Mouse (Mus musculus): ENCODE measurements around the gene Rnls. TPM values are rescaled to one million over a fixed set of nuclear protein-coding genes. Genes with fewer than 3 reads are reported as not detected.
A peak's percentile ranks its signal among the peaks of the same experiment; 100 is the strongest.

Rnls gene
- total and polyA plus RNA-seq, 3 experiments = 1.7 to 3.7 (median 2.8) TPM

- TF ChIP-seq RAD21 (IDR thresholded peaks at IDR 0.05; ENCODE audit: low read depth, low read length) = peak; percentile 0; the same call in 1 of the 2 replicates
- TF ChIP-seq MAZ (IDR thresholded peaks at IDR 0.05; ENCODE audit: low read depth, low read length) = no peak
- no peak for TF ChIP-seq SIN3A (IDR thresholded peaks at IDR 0.05; ENCODE audit: low read length)
- no peak for TF ChIP-seq KAT2A (IDR thresholded peaks at IDR 0.05; ENCODE audit: insufficient replicate concordance, low read length)
- TF ChIP-seq CTCF (conservative IDR thresholded peaks at IDR 0.05 in 1 of 2, IDR thresholded peaks at IDR 0.05 in 1 of 2; ENCODE audit: low read depth in 2 of 2, low read length in 2 of 2) = peak in 1 of 2 experiments; percentile 28; a peak in 1 of 4 replicates
- TF ChIP-seq NRF1 (IDR thresholded peaks at IDR 0.05; ENCODE audit: low read depth, low read length) = no peak
- 0 out of 2 replicates have a peak, but pooled peaks have one; percentile 8 for TF ChIP-seq CHD1 (IDR thresholded peaks at IDR 0.05; ENCODE audit: low read depth, low read length)
These were observed 168.8 kb downstream of the Rnls start (continued) for GRCm38 (mm10) chr19:33223276-33223675.

- no peaks in the 10 kb centered on the region for H3K9me3 ChIP-seq (replicated peaks; ENCODE audit: low read length)
- TF ChIP-seq E2F4 (IDR thresholded peaks at IDR 0.05; ENCODE audit: insufficient replicate concordance, low read depth, low read length) = no peak
- TF ChIP-seq IRF4 (IDR thresholded peaks at IDR 0.05; ENCODE audit: low read depth, low read length) = peak; percentile 79
- peak; percentile 67 for TF ChIP-seq ETS1 (conservative IDR thresholded peaks at IDR 0.05; ENCODE audit: low read depth, low read length)
- TF ChIP-seq MAZ (IDR thresholded peaks at IDR 0.05; ENCODE audit: low read depth, low read length) = no peak
- no peak for TF ChIP-seq ZKSCAN1 (IDR thresholded peaks at IDR 0.05; ENCODE audit: borderline replicate concordance, low read depth, low read length)
- TF ChIP-seq SIN3A (IDR thresholded peaks at IDR 0.05; ENCODE audit: low read length) = peak; percentile 81
- peak; percentile 73 for TF ChIP-seq MYC (IDR thresholded peaks at IDR 0.05; ENCODE audit: low read depth, low read length)
- no peak for TF ChIP-seq NELFE (IDR thresholded peaks at IDR 0.05; ENCODE audit: low read depth, low read length)
- 0 out of 2 replicates have a peak, but pooled peaks have one; percentile 45 for TF ChIP-seq UBTF (IDR thresholded peaks at IDR 0.05; ENCODE audit: low read depth, low read length)
- no peak for TF ChIP-seq POLR2AphosphoS2 (IDR thresholded peaks at IDR 0.05; ENCODE audit: low read depth, low read length)
- TF ChIP-seq BHLHE40 (IDR thresholded peaks at IDR 0.05; ENCODE audit: low read depth, low read length) = no peak; the same call in none of the 2 replicates
- peak; percentile 54; the same call in 1 of the 2 replicates for TF ChIP-seq MAFK (IDR thresholded peaks at IDR 0.05; ENCODE audit: insufficient replicate concordance, low read length)
- peak; percentile 59; the same call in 1 of the 2 replicates for TF ChIP-seq MXI1 (IDR thresholded peaks at IDR 0.05; ENCODE audit: low read depth, low read length)
- no peak for TF ChIP-seq KAT2A (IDR thresholded peaks at IDR 0.05; ENCODE audit: insufficient replicate concordance, low read length)
- TF ChIP-seq CHD2 (IDR thresholded peaks at IDR 0.05; ENCODE audit: low read length) = peak; percentile 44
- TF ChIP-seq ZMIZ1 (IDR thresholded peaks at IDR 0.05; ENCODE audit: low read depth, low read length) = 0 out of 2 replicates have a peak, but pooled peaks have one; percentile 50
- TF ChIP-seq TCF12 (IDR thresholded peaks at IDR 0.05; ENCODE audit: low read depth, low read length) = peak; percentile 64
- TF ChIP-seq ELF1 (IDR thresholded peaks at IDR 0.05; ENCODE audit: low read depth, low read length) = no peak; the same call in 1 of the 2 replicates
- no peak for TF ChIP-seq PAX5 (IDR thresholded peaks at IDR 0.05; ENCODE audit: low read length)
- TF ChIP-seq TBP (conservative IDR thresholded peaks at IDR 0.05; ENCODE audit: low read depth, low read length) = 0 out of 2 replicates have a peak, but pooled peaks have one; percentile 13
- TF ChIP-seq SMC3 (IDR thresholded peaks at IDR 0.05; ENCODE audit: low read depth, low read length) = peak; percentile 17; the same call in 1 of the 2 replicates
- 0 out of 2 replicates have a peak, but pooled peaks have one; percentile 34 for TF ChIP-seq JUND (conservative IDR thresholded peaks at IDR 0.05; ENCODE audit: low read depth, low read length)
- TF ChIP-seq MAX (IDR thresholded peaks at IDR 0.05; ENCODE audit: low read length) = peak; percentile 58
- TF ChIP-seq HCFC1 (IDR thresholded peaks at IDR 0.05; ENCODE audit: low read depth, low read length) = no peak
- no peak for TF ChIP-seq NRF1 (IDR thresholded peaks at IDR 0.05; ENCODE audit: low read depth, low read length)
- TF ChIP-seq JUN (IDR thresholded peaks at IDR 0.05; ENCODE audit: insufficient read depth, low read depth, low read length) = 0 out of 2 replicates have a peak, but pooled peaks have one; percentile 13
- 0 out of 2 replicates have a peak, but pooled peaks have one; percentile 16 for TF ChIP-seq POLR2A (IDR thresholded peaks at IDR 0.05; ENCODE audit: low read depth, low read length)
- TF ChIP-seq USF2 (conservative IDR thresholded peaks at IDR 0.05; ENCODE audit: low read depth, low read length) = no peak
- TF ChIP-seq RCOR1 (conservative IDR thresholded peaks at IDR 0.05; ENCODE audit: low read depth, low read length) = peak; percentile 72
- peak; percentile 9 for TF ChIP-seq RAD21 (IDR thresholded peaks at IDR 0.05; ENCODE audit: low read depth, low read length)
- TF ChIP-seq ZNF384 (IDR thresholded peaks at IDR 0.05; ENCODE audit: low read depth, low read length) = peak; percentile 81
- TF ChIP-seq USF1 (IDR thresholded peaks at IDR 0.05; ENCODE audit: low read depth, low read length) = no peak
- TF ChIP-seq EP300 (IDR thresholded peaks at IDR 0.05; ENCODE audit: low read length) = peak; percentile 74
These were observed 169.4 kb downstream of the Rnls start for GRCm38 (mm10) chr19:33222595-33223223.

More at GRCm38 (mm10) chr19:33222595-33223223, 169.4 kb downstream of the Rnls start:
- no peaks in the 10 kb centered on the region for H3K27me3 ChIP-seq (replicated peaks)
- H3K4me2 ChIP-seq (ENCODE audit: insufficient read depth, low read depth, poor library complexity, severe bottlenecking) = peak overlapping the region; percentile 35; the same call in 1 of the 2 replicates
- peak overlapping the region; percentile 91 for H3K27ac ChIP-seq (ENCODE audit: insufficient read depth, low read depth)
- H3K4me1 ChIP-seq (ENCODE audit: control insufficient read depth in 1 of 2, insufficient read depth in 2 of 2) = peaks cover 22 to 52% of the 10 kb centered on the region in 2 experiments
- dilution Hi-C loops (cut with MboI; ENCODE audit: extremely low pct_ligation_motif_present, extremely low pct_unique_long_range_greater_than_20kb, low sequenced_read_pairs) = no loop called here
- H3K4me3 ChIP-seq (replicated peaks in 1 of 3; ENCODE audit: low read depth in 2 of 3, low read length in 2 of 3, poor library complexity in 1 of 3) = peak overlapping the region in 1 of 3 experiments; percentile 24
- in situ Hi-C loops (cut with MboI; ENCODE audit: low pct_ligation_motif_present, low pct_unique_long_range_greater_than_20kb, low sequenced_read_pairs) = loop anchor here (10.0 kb wide), 1 partner anchor 268 kb away; no protein-coding TSS in a partner anchor
- H3K79me2 ChIP-seq (replicated peaks; ENCODE audit: control insufficient read depth, extremely low read depth, insufficient read depth, poor library complexity, severe bottlenecking) = no peaks in the 10 kb centered on the region
- H3K9ac ChIP-seq (ENCODE audit: insufficient read depth, low read depth) = peak overlapping the region; percentile 21; the same call in 1 of the 2 replicates
- H3K36me3 ChIP-seq (replicated peaks in 1 of 2; ENCODE audit: control insufficient read depth in 1 of 2, insufficient read depth in 1 of 2, low read length in 1 of 2) = no peaks in the 10 kb centered on the region
- peak; percentile 85 for DNase-seq (ENCODE audit: extremely low read depth)

Measured in CH12.LX (cell line).